Mouse (Mus musculus): ENCODE data around the gene Rbl2.

The Rbl2 gene

DNA sequence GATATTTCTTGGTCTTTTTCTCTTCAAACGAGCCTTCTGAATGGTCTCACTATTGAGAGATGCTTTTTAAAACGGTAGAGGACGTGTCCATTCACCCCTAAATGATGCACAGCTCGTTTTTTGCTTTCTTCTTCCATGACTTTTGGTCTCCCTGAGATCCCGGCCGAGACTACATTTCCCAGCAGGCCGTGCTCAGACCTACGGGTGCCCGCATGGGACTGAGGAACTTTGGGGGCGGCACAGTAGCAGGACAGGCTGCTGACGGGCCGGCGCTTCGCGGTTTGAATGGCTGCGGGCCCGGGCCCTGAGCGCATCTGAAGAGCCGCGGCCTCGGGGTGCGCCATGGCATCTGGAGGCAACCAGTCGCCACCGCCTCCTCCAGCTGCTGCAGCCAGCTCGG, at the start of gene Rbl2:
TSS of gene Rbl2 (plus strand) at position 224 of the 400 bp plus-strand sequence.
- peak; percentile 95 for DNase-seq (ENCODE audit: low read depth, low spot score)

DNA sequence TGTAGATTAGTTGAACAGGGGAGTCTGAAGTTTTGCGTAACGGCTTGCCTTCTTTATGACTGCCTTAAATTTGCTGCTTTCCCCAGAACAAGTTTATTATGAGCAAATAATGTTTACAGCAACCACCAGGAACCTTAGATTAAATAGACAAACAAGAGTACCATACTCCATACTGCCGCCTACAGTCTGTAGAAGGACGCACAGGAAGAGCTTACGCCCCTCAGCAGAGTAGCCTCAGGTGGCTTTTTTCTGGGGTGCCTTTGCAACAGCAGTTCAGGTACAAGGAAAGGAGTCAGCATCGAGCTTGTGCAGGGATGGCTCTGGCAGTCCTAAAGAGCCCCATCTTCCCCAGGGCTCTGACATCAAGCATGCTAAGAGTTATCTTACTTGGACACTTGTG, 35.4 kb upstream of the Rbl2 start:
- DNase-seq (ENCODE audit: low read depth, low spot score): peak; percentile 33

DNA sequence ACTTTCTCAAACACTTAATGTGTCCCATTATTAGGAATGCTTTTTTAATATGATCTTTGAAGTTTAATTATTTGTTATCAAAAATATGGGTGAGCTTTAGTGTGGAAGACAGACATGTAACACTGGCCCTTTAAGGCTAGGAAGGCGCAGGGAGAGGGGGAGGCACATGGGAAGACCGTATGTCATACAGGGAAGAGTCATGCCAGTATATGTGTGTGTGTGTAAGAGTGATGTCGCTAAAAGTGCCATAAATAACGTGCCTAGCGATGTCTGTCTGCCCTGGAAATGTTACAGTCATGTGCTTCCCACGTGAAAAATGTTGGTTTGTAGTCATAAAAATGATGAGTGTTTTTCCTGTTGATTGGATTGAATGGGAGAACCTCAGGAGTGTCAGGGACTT, 33.0 kb upstream of the Rbl2 start:
- no peak for DNase-seq (ENCODE audit: low read depth, low spot score)

GRCm38 (mm10) chr8:91038637-91039036, 31.2 kb upstream of the Rbl2 start:
- no peak for DNase-seq (ENCODE audit: low read depth, low spot score)

GRCm38 (mm10) chr8:91046370-91046769, 23.5 kb upstream of the Rbl2 start:
- DNase-seq (ENCODE audit: low read depth, low spot score): no peak

DNA sequence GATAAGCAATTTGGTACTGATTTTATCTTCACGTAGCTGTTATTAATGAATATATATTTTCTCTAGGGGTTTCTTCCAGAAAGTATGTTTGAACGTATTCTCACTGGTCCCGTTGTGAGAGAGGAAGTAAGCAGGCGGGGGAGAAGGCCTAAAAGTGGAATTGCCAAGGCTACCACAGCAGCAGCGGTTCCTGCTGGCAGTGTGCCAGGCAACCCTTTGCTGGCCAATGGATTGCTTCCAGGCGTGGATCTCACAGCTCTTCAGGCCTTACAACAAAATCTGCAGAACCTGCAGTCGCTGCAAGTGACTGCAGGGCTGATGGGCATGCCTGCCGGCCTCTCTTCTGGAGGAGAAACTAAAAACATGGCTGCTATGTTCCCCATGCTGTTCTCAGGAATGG, 18.8 kb upstream of the Rbl2 start:
- no peak for DNase-seq (ENCODE audit: low read depth, low spot score)

DNA sequence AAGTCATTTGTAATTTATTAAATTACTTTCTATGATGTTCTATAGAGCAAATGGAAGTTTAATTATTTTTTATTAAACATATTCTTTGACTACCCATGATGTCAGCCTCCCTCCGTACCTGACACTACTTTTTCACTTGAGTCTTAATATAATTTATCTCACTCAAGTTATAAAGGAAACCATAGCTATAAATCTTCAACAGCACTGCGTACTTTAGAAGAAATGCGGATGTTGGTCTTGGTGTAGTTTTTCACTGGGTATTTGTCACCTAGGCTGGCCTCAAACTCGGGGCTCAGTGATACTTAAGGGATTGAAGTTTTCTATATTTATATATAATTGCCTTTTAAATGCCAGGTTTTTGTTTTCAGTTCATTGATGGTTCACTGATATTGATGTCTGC, 15.4 kb upstream of the Rbl2 start:
- DNase-seq (ENCODE audit: low read depth, low spot score): no peak

- no peak for DNase-seq (ENCODE audit: low read depth, low spot score)
Observed at GRCm38 (mm10) chr8:91056848-91057247, 13.0 kb upstream of the Rbl2 start.

GRCm38 (mm10) chr8:91059086-91059578, 10.7 kb upstream of the Rbl2 start:
- DNase-seq (ENCODE audit: low read depth, low spot score): no peak

DNA sequence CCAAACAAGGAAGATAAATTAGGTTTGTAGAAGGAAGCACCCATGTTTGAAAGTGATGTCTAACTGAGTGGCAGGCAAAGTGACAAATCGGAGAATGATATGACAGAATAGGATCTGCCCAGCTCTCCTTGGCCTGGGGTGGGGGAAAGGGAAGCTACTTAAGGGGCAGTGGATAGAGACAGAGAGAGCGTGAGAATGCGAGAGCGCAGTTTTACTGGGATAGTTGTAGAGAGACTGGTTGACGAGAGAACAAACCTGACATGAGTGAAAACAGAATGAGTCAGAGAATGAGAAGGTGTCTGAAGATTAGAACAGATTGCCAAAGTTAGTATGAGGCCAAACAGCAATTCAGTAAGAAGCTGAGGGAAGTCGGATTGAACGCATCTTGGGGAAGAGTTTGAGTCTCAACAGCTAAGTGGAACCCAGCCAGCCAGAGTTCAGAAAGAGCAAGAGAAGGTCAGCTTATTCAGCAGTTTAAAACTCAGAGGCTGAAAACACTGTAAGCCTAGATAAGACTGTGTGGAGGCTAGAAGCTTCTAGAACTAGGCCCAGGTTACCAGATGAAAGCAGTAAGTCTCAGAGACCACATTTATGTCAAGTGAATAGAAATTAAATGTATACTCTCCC, 9.9 kb upstream of the Rbl2 start:
- DNase-seq (ENCODE audit: low read depth, low spot score): peak; percentile 21

- no peak for DNase-seq (ENCODE audit: low read depth, low spot score)
Observed at GRCm38 (mm10) chr8:91060555-91061471, 9.0 kb upstream of the Rbl2 start.

GRCm38 (mm10) chr8:91065179-91065578, 4.7 kb upstream of the Rbl2 start:
- DNase-seq (ENCODE audit: low read depth, low spot score): no peak

- no peak for DNase-seq (ENCODE audit: low read depth, low spot score)
Observed at GRCm38 (mm10) chr8:91069407-91069806, 450 bp upstream of the Rbl2 start.

GRCm38 (mm10) chr8:91070275-91070859, 510 bp downstream of the Rbl2 start:
- peak; percentile 94 for DNase-seq (ENCODE audit: low read depth, low spot score)

DNA sequence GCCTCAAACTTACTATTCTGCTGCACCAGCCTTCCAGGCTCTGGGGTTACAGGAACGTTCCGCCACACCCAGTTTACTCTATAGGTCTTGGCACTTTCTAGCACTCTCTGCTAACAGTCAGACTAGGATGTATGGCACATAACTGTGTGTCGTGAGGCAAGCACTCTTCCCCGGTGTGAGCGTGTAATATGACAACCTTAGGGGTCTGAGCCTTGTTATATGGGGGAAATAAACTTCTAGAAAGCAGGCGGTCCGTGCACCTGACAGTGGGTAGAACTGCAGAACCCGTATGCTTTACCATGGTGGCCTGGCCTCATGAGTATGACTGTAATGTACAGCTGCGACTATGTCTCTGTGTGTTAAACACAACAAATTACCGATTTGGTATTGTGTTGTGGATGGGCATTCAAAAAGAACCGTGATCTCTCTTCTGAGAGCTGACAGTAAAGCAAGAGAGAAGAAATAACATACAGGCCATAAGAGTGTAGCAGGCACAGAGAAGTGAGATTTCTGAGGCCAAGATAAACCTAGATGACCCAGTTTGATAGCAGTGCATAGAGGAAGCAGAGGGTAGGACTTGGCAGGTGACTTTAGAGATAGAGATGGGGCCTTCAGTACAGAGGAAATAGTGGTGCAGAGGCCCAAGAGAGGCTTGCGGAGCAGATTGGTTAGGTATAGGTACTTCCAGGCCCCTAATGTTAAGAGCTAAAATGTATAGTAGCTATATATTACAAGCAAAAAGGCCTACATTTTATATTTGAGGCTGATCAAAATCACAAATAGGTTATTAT, 7.4 kb downstream of the Rbl2 start:
- no peak for DNase-seq (ENCODE audit: low read depth, low spot score)

DNA sequence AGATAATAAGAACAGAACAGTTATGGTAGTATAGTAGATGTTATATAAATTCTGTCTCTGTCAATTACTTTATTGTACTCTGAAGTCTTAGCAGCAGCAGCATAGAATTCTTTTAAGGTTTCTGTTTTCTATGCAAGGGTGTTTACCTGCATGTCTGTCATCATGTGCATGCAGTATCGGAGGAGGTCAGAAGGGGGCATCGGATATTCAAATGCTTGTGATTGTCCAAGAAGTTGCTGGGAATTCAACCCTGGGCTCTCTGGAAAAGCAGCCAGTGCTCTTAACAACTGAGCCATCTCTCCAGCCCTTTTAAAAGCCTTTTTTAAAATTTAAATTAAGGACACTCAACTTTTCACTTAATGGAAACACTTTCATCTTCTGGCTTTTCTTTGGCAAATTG, 9.8 kb downstream of the Rbl2 start:
- peak; percentile 70 for DNase-seq (ENCODE audit: low read depth, low spot score)

- no peak for DNase-seq (ENCODE audit: low read depth, low spot score)
Observed at GRCm38 (mm10) chr8:91081911-91082310, 12.1 kb downstream of the Rbl2 start.

GRCm38 (mm10) chr8:91082428-91082827, 12.6 kb downstream of the Rbl2 start:
- DNase-seq (ENCODE audit: low read depth, low spot score): no peak

DNA sequence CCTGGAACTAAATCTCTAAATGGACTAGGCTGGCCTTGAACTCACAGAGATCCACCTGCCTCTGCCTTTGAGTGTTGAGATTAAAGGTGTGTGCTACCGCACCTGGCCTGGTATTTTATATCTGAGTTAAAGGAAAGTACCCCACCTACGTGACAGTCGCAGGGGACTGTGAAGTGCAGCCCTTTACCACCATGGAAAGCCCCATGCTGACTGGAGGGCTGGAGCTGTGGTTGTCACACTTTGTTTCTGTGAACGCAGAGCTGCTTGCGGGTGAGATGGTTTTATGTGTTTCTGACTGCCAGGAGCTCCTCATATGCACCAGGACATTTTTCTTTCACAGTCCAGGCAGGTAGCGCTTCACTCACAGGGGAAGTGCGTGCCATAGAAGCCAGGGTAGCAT, 18.6 kb downstream of the Rbl2 start:
- DNase-seq (ENCODE audit: low read depth, low spot score): no peak

- no peak for DNase-seq (ENCODE audit: low read depth, low spot score)
Observed at GRCm38 (mm10) chr8:91089601-91090000, 19.7 kb downstream of the Rbl2 start.

DNA sequence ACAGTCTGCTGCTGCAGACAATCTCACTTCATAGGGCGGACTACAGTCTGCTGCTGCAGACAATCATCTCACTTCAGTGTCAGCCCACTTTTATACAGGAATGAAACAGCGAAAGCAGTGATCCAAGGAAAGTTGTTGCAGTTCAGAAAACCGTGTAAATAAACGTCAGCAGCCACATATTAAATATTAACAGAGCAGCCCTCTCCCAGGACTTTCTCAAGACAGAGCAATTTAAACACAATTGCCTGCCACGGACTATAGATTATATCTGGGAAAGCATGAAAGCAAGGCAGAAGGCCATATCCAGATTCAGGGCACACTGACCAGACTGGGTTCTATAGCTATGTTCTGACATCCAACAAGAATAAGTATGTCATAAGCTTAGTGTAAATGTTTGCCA, 24.3 kb downstream of the Rbl2 start:
- no peak for DNase-seq (ENCODE audit: low read depth, low spot score)

DNA sequence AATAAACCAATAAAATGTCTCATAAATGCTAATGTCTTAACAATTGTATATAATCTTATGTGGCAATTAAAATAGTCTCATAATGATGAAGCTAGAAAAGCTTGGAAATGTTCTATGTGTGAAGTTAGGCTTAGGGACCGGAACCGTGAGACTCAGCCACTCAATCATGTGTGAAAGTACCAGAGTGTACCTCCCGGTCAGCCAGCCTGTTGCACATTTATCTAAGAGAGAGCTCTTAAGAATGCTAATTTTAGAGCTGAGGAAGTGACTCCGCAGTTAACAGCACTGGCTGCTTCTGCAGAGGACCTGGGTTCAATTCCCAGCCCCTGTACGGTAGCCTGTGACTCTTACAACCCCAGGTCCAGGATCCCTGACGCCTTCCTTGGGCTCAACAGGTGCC, 28.2 kb downstream of the Rbl2 start:
- no peak for DNase-seq (ENCODE audit: low read depth, low spot score)

Measured in 3T3-L1 (cell line).